Mouse (Mus musculus) yolk sac, embryonic 10.5 days (tissue): ENCODE data around the gene Gpatch2.

Experiments
- DNase-seq: peaks from one replicate; pipeline ENCODE4 v3.0.0-alpha.2; 2017; ENCODE audit warnings: low spot score

The Gpatch2 gene

GRCm38 (mm10) chr1:187250741-187251262 lies 35.5 kb downstream of the Gpatch2 start:
- DNase-seq, result no peak

GRCm38 (mm10) chr1:187258756-187259155 lies 43.4 kb downstream of the Gpatch2 start:
- DNase-seq, result no peak

GRCm38 (mm10) chr1:187267601-187268000 lies 52.3 kb downstream of the Gpatch2 start:
- no peak for DNase-seq

- DNase-seq, result no peak
Observed at GRCm38 (mm10) chr1:187270318-187271247, 55.3 kb downstream of the Gpatch2 start.

- peak; percentile 35 for DNase-seq
Observed at GRCm38 (mm10) chr1:187277324-187277723, 62.0 kb downstream of the Gpatch2 start.

GRCm38 (mm10) chr1:187278472-187278871 lies 63.2 kb downstream of the Gpatch2 start:
- no peak for DNase-seq

- no peak for DNase-seq
Observed at GRCm38 (mm10) chr1:187279776-187280175, 64.5 kb downstream of the Gpatch2 start.

- DNase-seq, result no peak
Observed at GRCm38 (mm10) chr1:187282321-187282720, 67.0 kb downstream of the Gpatch2 start.

GRCm38 (mm10) chr1:187282804-187283203 lies 67.5 kb downstream of the Gpatch2 start:
- DNase-seq, result no peak

- DNase-seq, result no peak
Observed at GRCm38 (mm10) chr1:187285735-187286134, 70.4 kb downstream of the Gpatch2 start.

- DNase-seq, result no peak
Observed at GRCm38 (mm10) chr1:187286411-187286810, 71.1 kb downstream of the Gpatch2 start.

- no peak for DNase-seq
Observed at GRCm38 (mm10) chr1:187286924-187287323, 71.6 kb downstream of the Gpatch2 start.

GRCm38 (mm10) chr1:187290186-187290585 lies 74.9 kb downstream of the Gpatch2 start:
- DNase-seq, result no peak

GRCm38 (mm10) chr1:187291480-187292394 lies 76.4 kb downstream of the Gpatch2 start:
- DNase-seq, result no peak

- DNase-seq, result no peak
Observed at GRCm38 (mm10) chr1:187292395-187292749, 77.1 kb downstream of the Gpatch2 start.

- DNase-seq, result no peak
Observed at GRCm38 (mm10) chr1:187293233-187293632, 77.9 kb downstream of the Gpatch2 start.

GRCm38 (mm10) chr1:187294522-187294921 lies 79.2 kb downstream of the Gpatch2 start:
- DNase-seq, result no peak

GRCm38 (mm10) chr1:187295038-187295559 lies 79.8 kb downstream of the Gpatch2 start:
- DNase-seq, result no peak

GRCm38 (mm10) chr1:187295711-187296110 lies 80.4 kb downstream of the Gpatch2 start:
- DNase-seq, result no peak

GRCm38 (mm10) chr1:187299236-187299635 lies 83.9 kb downstream of the Gpatch2 start:
- no peak for DNase-seq

GRCm38 (mm10) chr1:187300626-187301025 lies 85.3 kb downstream of the Gpatch2 start:
- peak; percentile 32 for DNase-seq

GRCm38 (mm10) chr1:187303221-187303620 lies 87.9 kb downstream of the Gpatch2 start:
- DNase-seq, result no peak
